Mouse (Mus musculus): ENCODE results near the gene Cdk6. TPM values are rescaled to one million over a fixed set of nuclear protein-coding genes. Genes with fewer than 3 reads are reported as not detected.

Cdk6 gene
- polyA plus RNA-seq, 1 experiment, result 42.2 TPM

DNA sequence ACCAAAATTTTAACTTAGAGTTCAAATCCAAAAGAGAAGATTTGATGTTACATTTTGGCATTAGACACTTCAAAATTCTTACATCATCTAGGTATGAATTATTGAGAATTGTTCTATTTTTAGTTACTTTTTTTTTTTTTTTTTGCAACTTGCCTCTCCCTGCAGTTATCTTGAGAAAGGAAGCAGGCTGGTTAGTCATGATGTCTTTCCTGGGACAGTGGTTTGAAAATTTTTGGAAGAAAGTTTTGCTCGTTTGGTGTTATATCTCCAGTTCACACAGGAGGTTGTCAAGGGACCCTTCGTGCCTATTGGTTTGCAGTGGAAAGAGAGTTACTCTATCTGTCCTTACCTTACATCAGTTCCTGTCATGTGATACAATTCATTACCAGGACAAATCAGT, 29.9 kb downstream of the Cdk6 start:
- H3K27me3 ChIP-seq (ENCODE audit: control insufficient read depth, insufficient read depth, low read length), result no peaks in the 10 kb centered on the region
- H3K27ac ChIP-seq (ENCODE audit: control insufficient read depth, insufficient read depth, low read length), result no peak overlapping the region
- H3K4me3 ChIP-seq (ENCODE audit: control insufficient read depth, insufficient read depth, low read length), result no peak overlapping the region
- 85% methylated on average over 2 of the region's 2 CpGs for WGBS
- no peak for DNase-seq
- TF ChIP-seq CTCF (IDR thresholded peaks at IDR 0.05; ENCODE audit: borderline replicate concordance, control insufficient read depth, extremely low read depth, insufficient read depth, low read length, poor library complexity) (no peak), POLR2A (IDR thresholded peaks at IDR 0.05; ENCODE audit: control insufficient read depth, extremely low read depth, insufficient read depth, low read length, poor library complexity) (no peak)
- no peaks in the 10 kb centered on the region; the same call in 1 of the 2 replicates for H3K4me1 ChIP-seq (replicated peaks; ENCODE audit: control insufficient read depth, insufficient read depth, low read length)
- H3K36me3 ChIP-seq (ENCODE audit: control insufficient read depth, insufficient read depth, low read length), result no peaks in the 10 kb centered on the region

DNA sequence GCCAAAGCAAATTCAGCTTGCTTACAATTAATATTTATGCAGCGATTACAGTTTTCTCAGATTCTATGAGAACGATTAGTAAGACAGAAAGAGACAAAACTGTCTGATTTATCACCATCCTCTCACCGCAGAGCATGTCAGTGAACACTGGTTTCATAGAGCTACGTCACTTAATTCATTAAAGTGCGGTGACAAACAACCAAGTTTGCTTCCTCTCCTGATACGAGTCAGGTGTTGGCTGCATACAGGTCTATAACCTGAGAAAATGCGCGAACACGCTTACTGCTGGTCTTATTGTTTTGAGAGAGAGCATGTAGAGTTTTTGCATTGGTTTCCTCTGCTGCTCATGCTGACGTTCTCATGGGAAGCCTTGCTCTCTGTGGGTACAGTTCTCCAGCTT, 31.9 kb downstream of the Cdk6 start:
- WGBS, result 94% methylated on average over 10 of the region's 10 CpGs
- no peaks in the 10 kb centered on the region; the same call in 1 of the 2 replicates for H3K4me1 ChIP-seq (replicated peaks; ENCODE audit: control insufficient read depth, insufficient read depth, low read length)
- H3K4me3 ChIP-seq (ENCODE audit: control insufficient read depth, insufficient read depth, low read length), result no peak overlapping the region
- no peaks in the 10 kb centered on the region for H3K36me3 ChIP-seq (ENCODE audit: control insufficient read depth, insufficient read depth, low read length)
- DNase-seq, result no peak
- H3K27ac ChIP-seq (ENCODE audit: control insufficient read depth, insufficient read depth, low read length), result no peak overlapping the region
- TF ChIP-seq CTCF (IDR thresholded peaks at IDR 0.05; ENCODE audit: borderline replicate concordance, control insufficient read depth, extremely low read depth, insufficient read depth, low read length, poor library complexity) (no peak), POLR2A (IDR thresholded peaks at IDR 0.05; ENCODE audit: control insufficient read depth, extremely low read depth, insufficient read depth, low read length, poor library complexity) (no peak)
- H3K27me3 ChIP-seq (ENCODE audit: control insufficient read depth, insufficient read depth, low read length), result no peaks in the 10 kb centered on the region

DNA sequence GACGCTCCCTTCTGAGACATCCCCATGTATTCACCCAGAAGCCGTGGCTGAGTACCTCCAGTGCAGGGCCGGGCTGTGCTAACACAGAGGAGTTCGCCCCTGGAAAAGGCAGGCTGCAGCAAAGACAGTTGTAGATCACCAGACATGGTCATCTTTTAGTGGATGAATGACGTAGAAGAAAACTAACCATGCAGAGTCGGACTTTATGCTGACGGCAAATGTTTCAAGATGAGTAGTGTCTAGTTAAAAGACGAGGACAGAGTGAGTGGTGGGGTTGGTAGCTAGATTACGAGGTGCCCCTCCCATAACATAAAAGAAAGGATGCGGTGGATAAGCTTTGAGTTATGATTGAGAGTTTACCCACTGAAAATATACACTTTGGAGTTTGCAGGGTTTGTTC, 33.5 kb downstream of the Cdk6 start:
- TF ChIP-seq POLR2A (IDR thresholded peaks at IDR 0.05; ENCODE audit: control insufficient read depth, extremely low read depth, insufficient read depth, low read length, poor library complexity), result no peak
- no peak for TF ChIP-seq CTCF (IDR thresholded peaks at IDR 0.05; ENCODE audit: borderline replicate concordance, control insufficient read depth, extremely low read depth, insufficient read depth, low read length, poor library complexity)
- Histone ChIP-seq H3K4me1 (replicated peaks; ENCODE audit: control insufficient read depth, insufficient read depth, low read length) (no peaks in the 10 kb centered on the region), H3K4me3 (ENCODE audit: control insufficient read depth, insufficient read depth, low read length) (no peak overlapping the region), H3K36me3 (ENCODE audit: control insufficient read depth, insufficient read depth, low read length) (no peaks in the 10 kb centered on the region), H3K27ac (ENCODE audit: control insufficient read depth, insufficient read depth, low read length) (no peak overlapping the region), H3K27me3 (ENCODE audit: control insufficient read depth, insufficient read depth, low read length) (no peaks in the 10 kb centered on the region)
- WGBS, result 94% methylated on average over 10 of the region's 10 CpGs
- DNase-seq, result no peak

DNA sequence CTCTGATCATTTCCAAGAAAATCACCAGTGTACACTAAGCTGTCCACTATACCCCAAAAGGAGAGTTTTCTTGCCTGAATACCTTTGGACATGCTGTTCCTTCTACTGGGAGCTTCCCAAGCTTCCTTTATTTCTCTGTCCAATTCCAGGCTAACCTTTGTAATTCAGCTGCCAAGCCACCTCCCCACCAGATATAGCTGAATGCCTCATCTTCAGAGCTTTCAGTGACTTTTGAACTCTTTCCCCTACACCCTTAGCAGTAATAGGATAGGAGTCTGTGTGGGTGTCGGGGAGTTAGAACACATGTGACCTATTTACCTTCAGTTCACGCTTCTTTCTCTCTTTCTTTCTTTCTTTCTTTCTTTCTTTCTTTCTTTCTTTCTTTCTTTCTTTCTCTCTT, 34.9 kb downstream of the Cdk6 start:
- Histone ChIP-seq H3K27ac (ENCODE audit: control insufficient read depth, insufficient read depth, low read length) (no peak overlapping the region), H3K36me3 (ENCODE audit: control insufficient read depth, insufficient read depth, low read length) (no peaks in the 10 kb centered on the region), H3K4me1 (replicated peaks; ENCODE audit: control insufficient read depth, insufficient read depth, low read length) (no peaks in the 10 kb centered on the region), H3K27me3 (ENCODE audit: control insufficient read depth, insufficient read depth, low read length) (no peaks in the 10 kb centered on the region), H3K4me3 (ENCODE audit: control insufficient read depth, insufficient read depth, low read length) (no peak overlapping the region)
- DNase-seq, result no peak
- TF ChIP-seq POLR2A (IDR thresholded peaks at IDR 0.05; ENCODE audit: control insufficient read depth, extremely low read depth, insufficient read depth, low read length, poor library complexity), result no peak
- TF ChIP-seq CTCF (IDR thresholded peaks at IDR 0.05; ENCODE audit: borderline replicate concordance, control insufficient read depth, extremely low read depth, insufficient read depth, low read length, poor library complexity), result no peak
- WGBS, result 58% methylated on average over 2 of the region's 2 CpGs

DNA sequence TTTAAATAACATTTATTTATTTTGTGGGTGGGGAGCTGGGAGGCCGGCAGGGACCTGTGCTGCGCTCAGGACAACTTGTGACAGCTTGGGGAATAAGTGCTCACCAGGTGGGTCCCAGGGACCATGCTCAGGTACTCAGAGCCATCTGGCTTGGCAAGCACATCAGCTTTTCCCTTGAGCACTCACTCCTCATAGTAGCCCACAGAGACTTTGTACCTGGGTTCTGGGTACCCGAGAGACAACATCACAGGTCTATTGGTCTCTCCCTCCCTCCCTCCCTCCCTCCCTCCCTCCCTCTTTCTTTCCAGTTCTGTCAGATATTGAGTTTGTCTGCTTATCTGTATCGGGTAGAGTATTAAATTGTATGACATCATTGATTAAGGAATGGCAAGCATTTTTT, 38.0 kb downstream of the Cdk6 start:
- no peaks in the 10 kb centered on the region for H3K27me3 ChIP-seq (ENCODE audit: control insufficient read depth, insufficient read depth, low read length)
- peaks cover 6% of the 10 kb centered on the region; the same call in 1 of the 2 replicates for H3K4me1 ChIP-seq (replicated peaks; ENCODE audit: control insufficient read depth, insufficient read depth, low read length)
- no peak for TF ChIP-seq CTCF (IDR thresholded peaks at IDR 0.05; ENCODE audit: borderline replicate concordance, control insufficient read depth, extremely low read depth, insufficient read depth, low read length, poor library complexity)
- no peak for TF ChIP-seq POLR2A (IDR thresholded peaks at IDR 0.05; ENCODE audit: control insufficient read depth, extremely low read depth, insufficient read depth, low read length, poor library complexity)
- no peak overlapping the region for H3K27ac ChIP-seq (ENCODE audit: control insufficient read depth, insufficient read depth, low read length)
- no peaks in the 10 kb centered on the region for H3K36me3 ChIP-seq (ENCODE audit: control insufficient read depth, insufficient read depth, low read length)
- H3K4me3 ChIP-seq (ENCODE audit: control insufficient read depth, insufficient read depth, low read length), result no peak overlapping the region
- no peak for DNase-seq
- 80% methylated on average over 4 of the region's 4 CpGs for WGBS

DNA sequence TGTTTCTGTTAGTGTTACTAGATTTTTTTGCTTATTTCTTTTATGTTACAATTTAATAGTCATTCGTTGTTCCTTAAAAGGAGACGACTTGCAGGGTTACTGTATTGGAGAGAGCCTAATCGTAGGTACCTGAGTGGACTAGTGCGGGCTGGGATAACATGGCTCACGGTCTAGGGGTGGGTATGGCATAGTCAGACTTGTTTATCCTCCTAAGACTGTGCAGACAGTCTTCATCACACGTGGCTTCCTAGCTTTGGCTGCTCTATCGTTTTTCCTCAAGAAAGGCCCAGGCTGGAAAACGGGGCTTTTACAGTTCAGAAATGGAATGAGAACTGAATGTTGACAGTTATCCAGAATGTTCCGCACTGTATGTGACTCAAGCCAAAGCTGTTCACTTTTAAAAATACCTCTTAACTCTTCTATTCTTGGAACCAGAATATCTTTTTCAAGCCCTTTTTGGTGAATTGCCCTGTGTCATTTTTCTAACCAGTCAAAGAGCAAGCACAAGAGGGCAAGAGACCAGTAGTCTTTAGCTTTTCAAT, 39.5 kb downstream of the Cdk6 start:
- DNase-seq, result no peak
- WGBS, result 88% methylated on average over 9 of the region's 9 CpGs
- TF ChIP-seq POLR2A (IDR thresholded peaks at IDR 0.05; ENCODE audit: control insufficient read depth, extremely low read depth, insufficient read depth, low read length, poor library complexity) (no peak), CTCF (IDR thresholded peaks at IDR 0.05; ENCODE audit: borderline replicate concordance, control insufficient read depth, extremely low read depth, insufficient read depth, low read length, poor library complexity) (no peak)
- Histone ChIP-seq H3K27me3 (ENCODE audit: control insufficient read depth, insufficient read depth, low read length) (no peaks in the 10 kb centered on the region), H3K4me3 (ENCODE audit: control insufficient read depth, insufficient read depth, low read length) (no peak overlapping the region), H3K4me1 (replicated peaks; ENCODE audit: control insufficient read depth, insufficient read depth, low read length) (peaks cover 6% of the 10 kb centered on the region; the same call in 1 of the 2 replicates), H3K36me3 (ENCODE audit: control insufficient read depth, insufficient read depth, low read length) (no peaks in the 10 kb centered on the region), H3K27ac (ENCODE audit: control insufficient read depth, insufficient read depth, low read length) (no peak overlapping the region)

DNA sequence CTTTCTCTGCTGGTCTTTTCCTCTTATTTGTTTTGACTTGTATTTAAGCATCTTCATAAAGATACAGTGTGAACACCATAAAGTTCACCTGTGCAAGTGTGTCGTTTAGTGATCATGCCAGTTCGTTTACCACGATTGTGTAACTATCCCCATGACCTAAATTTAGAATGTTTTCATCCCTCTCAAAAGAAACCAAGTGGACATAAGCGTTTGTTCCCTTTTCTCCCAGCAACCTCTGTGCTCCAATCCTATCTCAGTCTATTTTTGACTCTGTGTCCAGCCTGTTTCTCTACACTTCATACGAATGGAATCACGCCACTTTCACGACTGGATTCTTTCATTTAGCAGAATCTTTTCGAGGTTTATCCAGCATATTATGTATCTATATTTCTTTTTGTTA, 40.5 kb downstream of the Cdk6 start:
- 67% methylated on average over 8 of the region's 8 CpGs for WGBS
- H3K4me1 ChIP-seq (replicated peaks; ENCODE audit: control insufficient read depth, insufficient read depth, low read length), result peaks cover 6% of the 10 kb centered on the region; the same call in 1 of the 2 replicates
- no peak for TF ChIP-seq POLR2A (IDR thresholded peaks at IDR 0.05; ENCODE audit: control insufficient read depth, extremely low read depth, insufficient read depth, low read length, poor library complexity)
- TF ChIP-seq CTCF (IDR thresholded peaks at IDR 0.05; ENCODE audit: borderline replicate concordance, control insufficient read depth, extremely low read depth, insufficient read depth, low read length, poor library complexity), result no peak
- no peak overlapping the region for H3K27ac ChIP-seq (ENCODE audit: control insufficient read depth, insufficient read depth, low read length)
- no peaks in the 10 kb centered on the region for H3K27me3 ChIP-seq (ENCODE audit: control insufficient read depth, insufficient read depth, low read length)
- no peak for DNase-seq
- H3K4me3 ChIP-seq (ENCODE audit: control insufficient read depth, insufficient read depth, low read length), result no peak overlapping the region
- H3K36me3 ChIP-seq (ENCODE audit: control insufficient read depth, insufficient read depth, low read length), result no peaks in the 10 kb centered on the region

Measured in thymus, adult 2 months (tissue).